Mouse (Mus musculus) liver, postnatal 0 days (tissue): ENCODE measurements at regions not wholly inside any gene's neighbourhood (a gene's known extent, or its start where the extent isn't known, plus 50 kb on each side); places are given as distances from the start of the nearest gene placed in this dataset.
"Not testable (repeated sequence)": the region's sequence is repeated elsewhere in the genome, so short reads cannot be mapped to it uniquely, and the experiment has no call there.

Experiments
- ATAC-seq: fragments of 200-750 bp; cut with Nextera tagmentation; 2 replicates; pipeline ENCODE4 v1.8.0; 2017; ENCODE audit warnings: mild to moderate bottlenecking, moderate library complexity
- DNase-seq: peaks from one replicate; pipeline ENCODE4 v3.0.0-alpha.2; 2016
- H3K27ac ChIP-seq: fragments of 300-500 bp; sonication (generic); 2 replicates; pipeline ENCODE4 v1.5.1; 2014; ENCODE audit warnings: antibody characterized with exemption, moderate library complexity, mild to moderate bottlenecking, low read depth
- H3K27me3 ChIP-seq: fragments of 300-500 bp; sonication (generic); 2 replicates; pipeline ENCODE4 v1.6.1; 2014; ENCODE audit warnings: low read length, control low read depth, mixed read lengths; ENCODE audit not compliant: insufficient read depth
- H3K36me3 ChIP-seq: fragments of 300-500 bp; sonication (generic); replicated peaks from 2 replicates; pipeline ENCODE4 v1.6.1; 2014; ENCODE audit warnings: mild to moderate bottlenecking, control low read depth, low read length, moderate library complexity, mixed read lengths; ENCODE audit not compliant: insufficient read depth
- H3K4me1 ChIP-seq: fragments of 300-500 bp; sonication (generic); 2 replicates; pipeline ENCODE4 v1.6.1; 2014; ENCODE audit warnings: antibody characterized with exemption, mild to moderate bottlenecking, control low read depth; ENCODE audit not compliant: insufficient read depth
- H3K4me2 ChIP-seq: fragments of 300-500 bp; sonication (generic); 2 replicates; pipeline ENCODE4 v1.6.1; 2014; ENCODE audit warnings: low read depth, mild to moderate bottlenecking, low read length, moderate library complexity, mixed read lengths
- H3K4me3 ChIP-seq: fragments of 300-500 bp; sonication (generic); 2 replicates; pipeline ENCODE4 v1.5.1; 2014; ENCODE audit warnings: low read depth, low read length
- H3K9ac ChIP-seq: fragments of 300-500 bp; sonication (generic); replicated peaks from 2 replicates; pipeline ENCODE4 v1.6.1; 2014; ENCODE audit warnings: mild to moderate bottlenecking, moderate library complexity
- H3K9me3 ChIP-seq: fragments of 300-500 bp; sonication (generic); 2 replicates; pipeline ENCODE4 v1.6.1; 2016; ENCODE audit warnings: mild to moderate bottlenecking, control low read depth, low read length, mixed read lengths
- CTCF ChIP-seq: sonication (generic); IDR thresholded peaks from 2 replicates; pipeline ENCODE4 v1.5.1; 2016; ENCODE audit warnings: antibody characterized with exemption, low read depth
- EP300 ChIP-seq: IDR thresholded peaks from 2 replicates; pipeline ENCODE4 v1.6.1; 2016; ENCODE audit warnings: antibody characterized with exemption, low read depth, mild to moderate bottlenecking
- WGBS: fragments of 180-500 bp; shearing (Covaris S2); extraction: QIAGEN DNeasy Blood & Tissue Kit; methylation state at CpG from one replicate; pipeline ENCODE4 v1.1.7; 2014; ENCODE audit not compliant: insufficient replicate concordance; 5-methylcytosine and 5-hydroxymethylcytosine counted together

DNA sequence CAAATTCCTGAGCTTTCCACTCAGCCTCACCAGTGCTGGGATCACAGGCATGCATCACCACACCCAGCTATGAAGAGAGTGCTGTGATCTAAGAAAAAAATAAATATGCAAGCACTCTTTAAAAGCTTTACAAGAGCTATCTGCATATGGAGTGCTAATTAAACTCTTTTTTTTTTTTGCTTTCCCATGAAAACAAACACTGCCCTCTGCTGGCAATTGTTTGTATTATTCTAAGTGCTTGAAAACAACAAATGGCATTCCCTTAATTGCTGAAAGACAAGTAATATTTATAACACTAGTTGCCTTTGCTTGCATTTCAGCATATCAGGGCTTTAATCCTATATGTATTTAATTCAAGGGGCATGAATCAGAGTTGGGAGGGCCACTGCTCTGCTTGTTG, 91.8 kb downstream of the 5730507C01Rik start:
- H3K36me3 ChIP-seq, H3K4me2 ChIP-seq, DNase-seq, H3K4me3 ChIP-seq, H3K9ac ChIP-seq, H3K4me1 ChIP-seq, H3K27ac ChIP-seq, H3K9me3 ChIP-seq, ATAC-seq, H3K27me3 ChIP-seq: not testable (repeated sequence)
- TF ChIP-seq CTCF, result peak; percentile 30

DNA sequence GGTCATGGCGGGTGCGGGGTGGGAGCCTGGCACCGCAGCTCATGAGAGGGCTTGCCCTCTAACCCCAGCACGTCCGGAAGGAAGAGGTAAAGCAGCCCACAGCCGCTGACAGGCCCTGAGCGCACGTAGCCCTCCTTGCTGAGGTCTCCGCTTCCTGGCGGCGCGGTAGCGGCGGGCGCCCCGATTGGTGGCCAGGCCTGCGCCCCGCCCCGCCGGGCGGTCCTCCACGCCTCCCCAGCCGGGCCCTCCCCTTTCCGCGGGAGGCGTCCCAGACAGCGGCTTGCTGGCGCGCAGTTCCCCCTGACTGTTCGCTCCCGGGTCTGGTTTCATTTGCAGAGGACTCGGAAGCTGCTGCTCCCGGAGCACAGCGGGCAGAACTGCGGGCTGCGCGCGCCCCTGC, 95.5 kb downstream of the 5730507C01Rik start:
- peak; percentile 82 for DNase-seq
- Histone ChIP-seq H3K4me2 (peak overlapping the region; percentile 66), H3K27me3 (no peaks in the 10 kb centered on the region), H3K9ac (peak overlapping the region; percentile 43), H3K36me3 (no peaks in the 10 kb centered on the region), H3K9me3 (no peaks in the 10 kb centered on the region), H3K27ac (peak overlapping the region; percentile 9; the same call in 1 of the 2 replicates), H3K4me3 (peak overlapping the region; percentile 61), H3K4me1 (no peaks in the 10 kb centered on the region)
- under 1% methylated on average over 31 of the region's 38 CpGs for WGBS
- no peak for TF ChIP-seq EP300
- TF ChIP-seq CTCF, result no peak
- peak; percentile 91 for ATAC-seq

DNA sequence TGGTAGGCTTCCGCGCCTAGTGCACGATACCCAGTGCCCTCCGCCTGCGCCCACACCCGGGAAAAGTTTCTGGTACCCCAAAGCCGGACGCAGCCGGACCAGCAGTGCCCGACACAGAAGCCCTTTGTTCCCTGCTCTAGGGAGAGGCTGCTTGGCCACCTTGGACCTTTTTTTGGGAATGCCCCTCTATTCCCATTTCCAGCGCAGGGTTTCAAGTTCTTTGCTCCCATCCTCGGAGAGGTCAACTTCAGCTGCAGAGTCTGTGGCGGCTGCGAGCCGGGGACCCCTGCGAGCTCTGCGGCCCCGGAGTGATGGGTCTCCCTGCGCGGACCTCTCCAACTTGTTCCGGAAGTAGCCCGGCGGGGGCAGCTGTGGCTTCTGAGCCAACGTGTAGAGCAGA, 96.3 kb downstream of the 5730507C01Rik start:
- Histone ChIP-seq H3K9ac (peak overlapping the region; percentile 43), H3K4me3 (peak overlapping the region; percentile 61), H3K4me2 (peak overlapping the region; percentile 66)
- not testable (repeated sequence) for H3K27me3 ChIP-seq, DNase-seq, H3K36me3 ChIP-seq, H3K27ac ChIP-seq, H3K9me3 ChIP-seq, H3K4me1 ChIP-seq, ATAC-seq
- under 1% methylated on average over 24 of the region's 24 CpGs for WGBS
